Mouse (Mus musculus) embryonic facial prominence, embryonic 11.5 days (tissue): Measurements from ENCODE around the gene Syt7. TPM values are rescaled to one million over a fixed set of nuclear protein-coding genes. Genes with fewer than 3 reads are reported as not detected.

Experiments
- polyA plus RNA-seq: library from polyadenylated mRNA; unstranded; fragments of >200 nt; fragmentation: Nextera tagmentation; extraction: Ambion mirVana; gene quantifications from 2 replicates; pipeline ENCODE4 v1.2.1, GENCODE M21; 2014

Syt7 gene
- polyA plus RNA-seq, 1 experiment from 2014 or later: 2.2 TPM

Other genes with a start within 250 kb of the Syt7 start
- gene Fads1, start 206.2 kb upstream of the Syt7 start, polyA plus RNA-seq: 125 and 130 TPM in 2 replicates
- 344 and 377 TPM in 2 replicates for gene Tmem258, start 185.1 kb upstream of the Syt7 start, polyA plus RNA-seq
- gene Fen1, start 184.9 kb upstream of the Syt7 start, polyA plus RNA-seq: 130 and 134 TPM in 2 replicates
- gene Myrf, start 148.3 kb upstream of the Syt7 start, polyA plus RNA-seq: 2.4 and 2.6 TPM in 2 replicates
- 0.98 and 1.3 TPM in 2 replicates for gene Dagla, start 84.2 kb upstream of the Syt7 start, polyA plus RNA-seq
- gene Lrrc10b, start 68.4 kb downstream of the Syt7 start, polyA plus RNA-seq: 0.13 and 0.20 TPM in 2 replicates
- 0.32 TPM in 1 of 2 replicates, not detected in the other for gene Ppp1r32, start 93.8 kb downstream of the Syt7 start, polyA plus RNA-seq
- gene Cpsf7, start 136.2 kb downstream of the Syt7 start, polyA plus RNA-seq: 61.7 and 64.6 TPM in 2 replicates
- gene Sdhaf2, start 137.1 kb downstream of the Syt7 start, polyA plus RNA-seq: 60.4 and 66.2 TPM in 2 replicates
- 65.2 and 69.0 TPM in 2 replicates for gene Tmem216, start 167.1 kb downstream of the Syt7 start, polyA plus RNA-seq
- 13.7 and 13.8 TPM in 2 replicates for gene Cyb561a3, start 188.1 kb downstream of the Syt7 start, polyA plus RNA-seq
- 48.8 and 49.3 TPM in 2 replicates for gene Tmem138, start 188.3 kb downstream of the Syt7 start, polyA plus RNA-seq
- gene Ddb1, start 216.2 kb downstream of the Syt7 start, polyA plus RNA-seq: 400 and 408 TPM in 2 replicates
- gene Tkfc, start 216.6 kb downstream of the Syt7 start, polyA plus RNA-seq: 20.0 and 23.3 TPM in 2 replicates
- gene Vwce, start 245.1 kb downstream of the Syt7 start, polyA plus RNA-seq: 0.73 and 0.96 TPM in 2 replicates